Mouse (Mus musculus): Measurements from ENCODE around the gene Cbx5.

DNA sequence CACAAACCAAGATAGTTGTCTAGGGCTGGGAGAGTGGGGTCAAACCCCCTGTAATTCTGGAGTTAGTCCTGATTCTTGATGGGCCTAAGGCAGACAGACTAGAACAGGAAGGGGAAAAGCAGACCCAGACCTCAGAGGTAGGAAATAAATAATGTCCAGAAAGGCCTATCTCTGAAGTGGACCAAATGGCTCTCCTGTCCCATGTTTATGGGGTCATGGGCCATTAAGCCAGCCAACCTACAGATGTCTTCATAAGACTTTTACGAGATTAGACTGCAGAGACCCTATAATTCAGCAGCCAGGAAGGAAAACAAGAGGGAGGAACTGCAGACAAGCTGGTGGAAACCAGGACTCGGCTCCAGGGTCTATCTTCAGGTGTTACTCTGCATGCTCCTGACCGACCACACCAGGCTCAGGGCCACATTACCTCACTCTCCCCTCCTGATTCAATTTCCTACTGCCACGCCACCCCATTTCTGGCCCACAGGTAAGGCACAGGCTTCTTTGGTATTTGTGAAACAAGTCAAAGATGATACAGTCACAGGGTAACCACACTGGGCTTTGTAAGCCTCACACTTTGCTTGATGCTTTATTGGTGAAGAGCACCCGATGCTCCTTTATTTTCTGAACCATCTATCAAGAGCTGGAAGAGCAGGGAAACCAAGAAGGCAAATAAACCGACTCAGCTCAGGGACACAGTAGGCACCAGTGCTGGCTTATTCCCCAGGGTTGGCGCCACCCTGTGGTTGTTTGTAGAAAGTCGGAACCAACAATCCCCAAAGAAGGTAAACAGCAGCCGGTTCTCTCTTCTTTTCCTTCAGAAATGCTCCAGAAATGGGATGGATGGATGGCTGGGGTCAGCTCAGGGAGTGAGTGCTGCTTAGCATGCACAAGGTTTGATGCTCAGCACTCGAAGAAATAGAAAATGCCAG is 48.8 kb downstream of the Cbx5 start:
- TF ChIP-seq CTCF (IDR thresholded peaks at IDR 0.05; ENCODE audit: borderline replicate concordance, insufficient read depth, low read length) (peak; percentile 50; the same call in 1 of the 2 replicates), POLR2A (IDR thresholded peaks at IDR 0.05; ENCODE audit: low read depth, low read length) (no peak)
